Mouse (Mus musculus): ENCODE data around the gene Osbpl11. TPM values are rescaled to one million over a fixed set of nuclear protein-coding genes. Genes with fewer than 3 reads are reported as not detected.

The Osbpl11 gene
- polyA plus RNA-seq, 1 experiment, result 10.8 TPM

DNA sequence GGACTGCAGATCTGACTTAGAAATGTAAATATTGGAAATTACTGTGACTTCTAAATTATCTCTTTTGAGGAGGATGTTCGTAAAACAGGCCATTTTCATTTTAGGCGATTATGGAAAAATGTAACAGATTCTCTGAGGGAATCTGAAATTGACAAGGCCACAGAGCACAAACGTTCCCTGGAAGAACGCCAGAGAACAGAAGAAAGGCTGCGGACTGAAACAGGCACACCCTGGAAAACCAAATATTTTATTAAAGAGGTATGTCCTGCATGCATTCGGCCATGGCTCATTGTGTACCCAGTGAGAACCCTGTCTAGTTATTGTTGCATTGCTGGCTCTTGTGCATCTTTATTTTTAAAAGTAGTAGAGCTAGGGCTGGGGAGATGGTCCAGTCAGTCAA is 51.3 kb downstream of the Osbpl11 start:
- no peak for DNase-seq (ENCODE audit: extremely low spot score in 1 of 2, low spot score in 1 of 2)

DNA sequence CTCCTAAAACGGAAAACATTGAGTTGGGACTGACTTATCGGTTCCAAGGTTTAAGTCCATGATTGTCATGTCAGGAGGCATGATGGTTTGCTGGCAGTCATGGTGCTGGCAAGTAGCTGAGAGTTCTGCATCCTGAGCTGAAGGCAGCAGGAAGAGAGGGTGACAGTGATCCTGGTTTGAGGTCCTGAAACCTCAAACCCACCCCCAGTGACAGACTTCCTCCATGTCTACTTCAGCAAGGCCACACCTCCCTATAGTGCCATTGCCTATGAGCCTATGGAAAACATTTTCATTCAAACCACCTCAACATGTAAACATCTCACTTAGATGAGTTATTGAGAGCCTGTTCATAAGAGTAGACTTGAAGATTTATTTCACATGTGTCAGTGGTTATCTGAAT is 54.4 kb downstream of the Osbpl11 start:
- no peak for DNase-seq (ENCODE audit: extremely low spot score in 1 of 2, low spot score in 1 of 2)

DNA sequence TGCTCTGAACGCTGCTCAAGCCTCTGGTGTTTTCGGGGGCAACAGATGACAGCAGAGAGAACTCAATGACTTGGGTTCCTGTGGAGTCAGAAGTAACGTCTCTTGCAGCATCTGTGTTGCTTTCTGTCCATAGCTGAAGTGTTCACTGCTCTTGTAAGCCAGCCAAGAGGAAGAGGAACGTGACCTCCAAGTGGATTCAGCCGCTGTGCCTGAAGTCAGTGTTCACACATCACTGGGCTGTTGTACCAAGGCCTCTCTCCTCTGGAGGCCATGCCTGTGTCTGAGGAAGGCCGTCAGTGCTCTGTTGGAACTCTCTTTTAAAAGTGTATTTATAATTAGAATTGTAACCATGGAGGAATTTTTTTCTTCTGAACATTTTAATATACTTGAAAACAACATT is 57.2 kb downstream of the Osbpl11 start:
- DNase-seq (ENCODE audit: extremely low spot score in 1 of 2, low spot score in 1 of 2), result no peak

DNA sequence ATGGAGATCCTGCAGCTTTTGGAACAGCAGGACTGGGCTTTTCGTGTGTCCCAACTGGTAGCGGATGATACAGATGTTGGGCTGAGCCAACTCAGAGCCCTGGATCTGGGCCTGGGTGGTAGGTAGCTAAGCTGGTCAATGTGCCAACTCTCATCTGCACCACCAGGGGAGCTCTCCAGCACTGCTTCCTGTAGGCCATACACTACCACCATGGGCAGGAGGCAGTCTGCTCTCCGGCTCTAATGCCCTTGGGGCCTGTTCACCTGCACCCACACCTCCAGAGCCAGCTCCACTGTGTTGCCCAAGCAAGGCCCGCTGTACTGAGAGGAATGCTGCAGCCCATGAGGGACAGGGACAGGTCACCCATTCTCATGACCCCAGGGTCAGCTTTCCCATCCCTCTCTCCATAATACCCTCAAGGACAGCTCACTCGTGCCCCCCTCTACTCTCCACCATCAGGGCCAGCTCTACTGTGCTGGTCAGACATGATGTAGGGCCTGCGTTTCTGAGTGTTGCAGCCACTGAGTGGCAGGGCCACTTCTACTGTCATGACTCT is 59.3 kb downstream of the Osbpl11 start:
- DNase-seq (ENCODE audit: extremely low spot score in 1 of 2, low spot score in 1 of 2), result no peak

DNA sequence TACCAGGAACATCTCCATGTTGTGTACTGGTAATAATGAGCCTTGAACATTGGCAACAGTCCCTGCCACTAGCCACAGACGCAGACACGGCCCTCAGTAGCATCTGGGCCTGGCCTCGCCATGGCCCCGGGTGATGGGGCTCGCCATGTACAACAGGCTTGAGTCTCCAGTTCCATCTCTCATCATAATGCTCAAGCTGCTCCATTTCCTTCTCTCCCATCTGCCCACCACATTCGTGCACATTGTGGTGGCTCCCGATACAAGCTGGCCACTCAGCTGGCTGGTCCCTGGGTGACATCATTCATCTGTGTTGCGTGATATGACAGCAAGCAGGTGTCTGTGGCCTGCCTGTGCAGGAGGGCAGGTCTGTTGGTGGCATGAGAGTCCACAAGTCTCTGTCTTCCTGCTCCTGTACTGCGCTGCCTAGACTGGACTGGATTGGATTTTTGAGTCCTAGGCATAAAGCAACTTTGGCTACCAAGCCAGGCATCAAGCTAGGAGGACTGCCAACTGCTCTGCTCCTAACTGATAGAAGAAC is 60.1 kb downstream of the Osbpl11 start:
- no peak for DNase-seq (ENCODE audit: extremely low spot score in 1 of 2, low spot score in 1 of 2)

DNA sequence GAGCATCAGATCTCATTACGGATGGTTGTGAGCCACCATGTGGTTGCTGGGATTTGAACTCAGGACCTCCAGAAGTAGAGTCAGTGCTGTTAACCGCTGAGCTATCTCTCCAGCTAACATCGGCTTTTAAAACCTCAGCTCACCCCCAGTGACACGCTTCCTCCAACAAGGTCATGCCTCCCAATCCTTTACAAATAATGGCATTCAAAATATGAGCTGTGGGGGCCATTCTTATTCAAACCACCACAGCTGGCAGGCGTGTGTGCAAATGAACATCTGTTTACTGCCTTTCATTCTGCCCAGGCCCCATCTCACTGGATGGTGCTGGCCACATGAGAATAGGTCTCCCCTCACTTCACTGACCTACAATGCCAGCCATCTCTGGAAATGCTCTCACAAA is 61.7 kb downstream of the Osbpl11 start:
- no peak for DNase-seq (ENCODE audit: extremely low spot score in 1 of 2, low spot score in 1 of 2)

DNA sequence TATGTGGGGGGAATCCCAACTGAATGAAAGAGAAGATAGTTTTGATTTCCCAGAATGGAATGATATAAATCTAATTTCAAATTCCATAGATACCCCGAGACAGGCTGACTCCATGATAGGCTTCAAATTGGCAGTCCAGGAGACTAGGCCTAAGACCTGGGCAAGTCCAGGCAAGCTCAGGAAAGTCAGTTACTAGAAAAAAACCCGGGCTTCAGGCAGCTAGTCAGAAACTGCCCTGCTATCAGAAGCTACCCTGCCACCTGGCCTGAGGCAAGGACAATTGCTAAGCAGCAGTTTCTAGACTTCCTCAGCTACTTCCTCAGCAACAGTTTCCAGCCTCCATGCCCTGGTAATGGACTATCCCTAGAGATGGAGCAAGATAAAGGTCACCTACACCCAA is 62.1 kb downstream of the Osbpl11 start:
- DNase-seq (ENCODE audit: extremely low spot score in 1 of 2, low spot score in 1 of 2), result no peak

DNA sequence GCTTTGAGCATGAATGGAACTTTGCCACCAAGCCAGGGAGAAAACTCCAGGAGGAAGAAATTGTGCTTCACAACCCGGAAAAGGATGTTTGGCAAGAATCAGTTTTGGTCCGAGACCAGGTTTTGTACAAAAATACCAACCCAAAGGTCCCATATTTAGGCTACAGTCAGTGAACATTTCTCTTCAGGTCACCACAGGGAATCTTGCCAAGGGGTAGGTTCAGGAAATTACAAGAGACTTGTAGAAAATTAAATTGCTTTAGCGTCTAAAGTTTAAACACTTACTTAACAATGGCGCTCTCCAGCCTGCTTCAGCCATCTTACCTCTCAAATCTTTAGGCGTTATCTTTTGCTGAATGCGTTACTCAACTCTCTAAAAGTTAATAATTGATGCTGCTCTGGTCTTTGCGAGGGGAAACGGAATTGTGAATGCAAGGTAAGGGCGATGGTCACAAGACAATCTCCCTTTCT is 65.8 kb downstream of the Osbpl11 start:
- peak in 1 of 2 experiments; percentile 14 for DNase-seq (ENCODE audit: extremely low spot score in 1 of 2, low spot score in 1 of 2)

DNA sequence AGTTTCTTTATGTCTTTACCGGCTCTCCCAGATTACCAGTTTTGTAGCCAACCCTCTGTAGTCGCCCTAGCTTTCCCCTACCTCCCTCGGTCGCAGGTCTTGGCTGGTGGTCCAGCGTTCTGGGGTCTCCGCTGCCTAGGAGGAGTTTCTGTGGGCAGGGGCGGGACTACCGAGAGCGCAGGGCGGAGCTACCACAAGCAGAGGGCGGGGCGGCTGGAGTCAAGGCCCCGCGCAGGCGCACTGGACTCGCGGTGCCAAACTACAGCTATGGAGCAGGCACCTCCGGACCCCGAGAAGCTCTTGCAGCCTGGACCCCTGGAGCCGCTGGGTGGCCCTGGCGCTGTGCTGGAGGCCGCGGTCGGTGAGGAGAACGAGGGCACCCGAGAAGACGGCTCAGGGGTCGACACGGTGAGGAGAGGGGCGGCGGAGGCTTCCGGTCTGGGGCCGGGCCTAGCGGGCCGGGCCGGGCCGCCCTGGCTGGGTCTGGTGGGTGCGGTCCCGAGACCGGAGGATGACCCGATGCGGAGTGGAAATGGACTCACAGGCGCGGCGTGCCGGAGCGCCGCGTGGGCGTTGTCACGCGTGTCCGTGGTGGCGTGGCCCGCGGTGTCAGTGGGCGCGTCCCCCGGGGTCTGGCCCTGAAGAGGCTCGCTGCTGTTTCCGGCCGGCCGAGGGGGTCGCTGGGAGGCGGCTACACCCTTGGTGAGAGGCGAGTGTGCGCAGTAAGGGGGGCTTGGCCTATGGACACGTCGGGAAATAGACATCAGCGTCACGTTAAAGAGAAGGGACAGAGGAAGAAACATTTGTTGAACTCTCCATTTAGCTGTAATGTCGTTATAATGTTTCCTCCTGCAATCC is 66.6 kb downstream of the Osbpl11 start, which contains the start of gene Snx4:
Gene Snx4 (plus strand): TSS at position 249 of the 858 bp plus-strand sequence.
- DNase-seq (ENCODE audit: extremely low spot score in 1 of 2, low spot score in 1 of 2), result peak; percentile 80 to 93

DNA sequence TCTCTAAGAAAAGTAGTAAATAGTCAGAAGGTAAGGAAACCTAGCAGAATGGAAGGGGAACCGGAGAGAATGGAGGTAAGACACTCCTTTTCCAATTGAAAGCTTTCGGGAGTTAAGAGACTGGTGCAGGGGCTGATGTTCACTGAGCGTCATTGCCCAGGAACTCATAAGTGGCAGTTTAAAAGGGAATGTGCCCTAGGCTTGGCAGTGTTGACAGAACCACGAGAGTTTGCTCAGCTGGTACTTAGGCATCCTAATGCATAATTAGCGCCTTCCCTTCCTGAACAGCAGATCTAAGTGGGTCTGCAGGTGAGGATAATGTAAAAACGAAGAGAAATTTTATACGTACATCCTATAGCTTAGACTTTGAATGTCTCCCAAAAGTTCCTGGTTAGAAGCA is 70.7 kb downstream of the Osbpl11 start:
- no peak for DNase-seq (ENCODE audit: extremely low spot score in 1 of 2, low spot score in 1 of 2)

DNA sequence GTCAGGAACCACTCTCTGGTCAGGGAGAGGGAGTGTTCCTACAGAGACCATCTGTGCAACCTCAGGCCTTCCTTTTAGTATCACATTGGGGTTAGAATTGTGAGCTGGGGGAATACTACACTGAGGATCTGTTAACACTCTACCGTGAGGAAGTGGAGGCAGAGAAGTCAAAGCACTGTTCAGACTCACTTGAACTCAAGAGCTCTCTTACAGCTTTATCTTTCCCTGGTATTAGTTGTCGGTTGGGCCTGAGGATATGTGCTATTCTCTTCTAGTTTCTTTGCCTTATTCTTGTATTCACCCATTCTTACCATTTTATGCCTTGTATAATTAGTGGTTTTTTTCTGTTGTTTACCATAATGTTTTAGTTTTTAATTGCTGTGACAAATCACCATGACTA is 73.7 kb downstream of the Osbpl11 start:
- DNase-seq (ENCODE audit: extremely low spot score in 1 of 2, low spot score in 1 of 2), result no peak

DNA sequence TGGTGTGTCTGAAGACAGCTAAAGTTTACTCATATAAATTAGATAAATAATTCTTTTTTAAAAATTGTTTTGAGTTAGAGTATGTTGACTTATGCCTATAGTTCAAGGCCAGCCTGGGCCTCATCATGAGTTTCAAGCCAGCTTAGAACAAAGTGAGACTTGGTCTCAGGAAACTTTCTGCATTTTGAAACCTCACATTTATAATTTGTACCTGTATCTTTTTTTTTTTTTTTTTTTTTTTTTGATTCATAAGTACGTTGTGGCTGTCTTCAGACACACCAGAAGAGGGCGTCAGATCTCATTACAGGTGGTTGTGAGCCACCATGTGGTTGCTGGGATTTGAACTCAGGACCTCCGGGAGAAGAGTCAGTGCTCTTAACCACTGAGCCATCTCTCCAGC is 75.0 kb downstream of the Osbpl11 start:
- DNase-seq (ENCODE audit: extremely low spot score in 1 of 2, low spot score in 1 of 2), result no peak

DNA sequence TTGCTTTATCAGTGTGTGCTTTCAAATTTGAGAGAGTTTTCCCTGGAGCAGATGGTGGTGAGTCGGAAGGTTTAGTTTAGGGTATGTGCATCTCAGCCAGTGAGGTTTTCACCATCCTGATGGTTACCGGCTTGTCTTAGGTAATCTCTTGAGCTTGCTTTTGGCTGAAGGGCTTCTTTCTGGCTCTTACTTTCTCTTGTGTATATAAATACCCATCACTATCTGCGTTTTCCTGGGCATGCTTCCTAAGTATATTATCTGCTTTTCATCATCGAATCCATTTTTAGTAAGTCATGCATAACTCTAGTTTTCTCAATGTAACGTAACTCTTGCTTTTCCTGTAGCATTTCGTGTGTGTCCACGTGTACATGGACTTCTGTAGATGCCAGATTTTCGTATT is 76.0 kb downstream of the Osbpl11 start:
- DNase-seq (ENCODE audit: extremely low spot score in 1 of 2, low spot score in 1 of 2), result peak in 1 of 2 experiments; percentile 28

DNA sequence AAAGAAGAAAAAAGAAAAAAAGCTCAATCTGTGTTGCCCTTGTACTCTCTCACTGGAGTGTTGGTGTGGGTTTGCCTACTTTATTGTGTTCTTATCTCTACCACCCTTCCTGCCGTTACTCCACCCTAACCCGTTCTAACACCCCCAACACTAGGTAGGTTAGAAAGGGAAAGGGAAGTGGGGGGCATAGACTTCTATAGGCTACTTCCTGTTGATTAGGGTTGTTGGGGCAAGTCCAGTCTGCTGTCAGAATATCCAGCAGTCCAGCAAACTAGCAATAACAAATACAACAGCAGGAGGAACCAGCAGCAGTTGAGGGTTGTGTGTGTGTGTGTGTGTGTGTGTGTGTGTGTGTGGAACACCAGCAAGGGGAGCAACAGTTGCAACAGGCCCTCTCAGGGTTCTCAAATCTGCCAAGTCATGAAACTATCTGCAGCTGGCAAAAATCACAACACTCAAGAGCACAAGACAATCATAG is 76.8 kb downstream of the Osbpl11 start:
- DNase-seq (ENCODE audit: extremely low spot score in 1 of 2, low spot score in 1 of 2), result no peak

DNA sequence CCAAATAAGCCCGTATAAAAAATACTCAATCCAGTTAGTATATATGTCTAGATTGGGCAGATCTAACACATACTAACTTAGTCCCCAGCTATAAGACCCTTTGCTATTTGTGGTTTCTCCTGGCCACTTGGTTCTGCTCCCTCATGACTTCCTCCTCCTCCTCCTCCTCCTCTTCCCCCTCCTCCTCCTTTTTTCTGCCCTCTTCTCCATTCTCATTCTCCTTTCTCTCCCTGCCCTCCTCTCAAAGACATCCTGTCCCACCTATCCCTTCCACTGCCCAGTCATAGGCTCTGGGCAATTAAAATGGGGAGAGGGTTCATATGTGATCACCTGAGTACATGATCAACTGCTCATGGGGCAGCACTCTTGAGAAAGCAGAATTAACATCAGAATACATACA is 77.2 kb downstream of the Osbpl11 start:
- no peak for DNase-seq (ENCODE audit: extremely low spot score in 1 of 2, low spot score in 1 of 2)

DNA sequence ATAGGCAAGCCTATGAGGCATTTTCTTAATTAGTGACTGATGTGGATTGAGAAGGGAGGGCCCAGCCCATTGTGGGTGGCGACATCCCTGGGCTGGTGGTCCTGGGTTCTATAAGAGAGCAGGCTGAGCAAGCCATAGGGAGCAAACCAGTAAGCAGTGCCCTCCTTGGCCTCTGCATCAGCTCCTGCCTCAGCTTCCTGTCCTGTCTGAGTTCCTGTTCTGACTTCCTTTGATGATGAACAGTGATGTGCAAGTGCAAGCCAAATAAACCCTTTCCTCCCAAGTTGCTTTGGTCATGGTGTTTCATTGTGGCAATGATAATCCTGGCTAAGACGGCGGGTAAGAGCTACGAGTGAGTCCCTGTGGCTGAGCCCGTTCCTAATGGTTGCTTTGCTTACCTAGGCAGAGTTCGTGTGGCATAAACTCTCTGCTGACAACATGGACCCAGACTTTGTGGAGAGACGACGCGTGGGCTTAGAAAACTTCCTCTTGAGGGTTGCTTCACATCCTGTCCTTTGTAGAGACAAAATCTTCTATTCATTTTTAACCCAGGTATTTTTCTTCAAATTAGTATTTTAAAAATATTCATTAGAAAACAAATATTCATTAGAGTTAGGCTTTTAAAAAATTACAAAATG is 82.9 kb downstream of the Osbpl11 start:
- DNase-seq (ENCODE audit: extremely low spot score in 1 of 2, low spot score in 1 of 2), result no peak

DNA sequence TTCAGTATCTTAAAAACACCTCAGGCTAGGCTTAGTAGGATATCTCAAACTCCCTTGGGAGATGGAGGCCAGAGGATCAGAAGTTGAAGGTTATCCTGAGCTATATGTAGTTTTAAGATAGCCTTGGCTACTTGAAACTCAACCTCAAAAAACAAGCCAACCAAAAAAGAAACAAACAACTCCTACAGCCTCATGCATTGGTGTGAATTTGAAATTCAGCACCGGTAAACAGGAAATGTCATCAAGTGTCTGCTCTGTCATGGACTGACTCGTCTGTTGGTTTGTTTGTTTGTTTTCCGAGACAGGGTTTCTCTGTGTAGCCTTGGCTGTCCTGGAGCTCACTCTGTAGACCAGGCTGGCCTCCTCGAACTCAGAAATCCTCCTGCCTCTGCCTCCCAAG is 87.0 kb downstream of the Osbpl11 start:
- no peak for DNase-seq (ENCODE audit: extremely low spot score in 1 of 2, low spot score in 1 of 2)

DNA sequence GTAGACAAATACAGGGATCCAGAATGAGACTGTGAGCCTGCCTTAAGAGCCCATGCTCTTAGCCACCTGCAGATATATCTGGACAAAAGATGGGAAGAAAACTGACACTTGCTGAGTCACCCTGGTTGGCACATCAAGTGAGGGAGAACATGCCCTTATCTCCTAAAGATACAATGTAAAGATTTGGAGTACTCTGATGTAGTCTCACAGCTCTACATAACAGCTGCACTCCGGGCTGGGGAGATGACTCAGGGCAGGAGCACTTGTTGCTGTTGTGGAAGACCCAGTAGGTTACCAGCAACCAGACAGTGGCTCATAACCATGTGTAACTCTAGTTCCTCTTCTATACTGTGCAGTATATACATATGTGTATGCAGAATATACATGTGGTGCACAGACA is 98.2 kb downstream of the Osbpl11 start:
- no peak for DNase-seq (ENCODE audit: extremely low spot score in 1 of 2, low spot score in 1 of 2)

DNA sequence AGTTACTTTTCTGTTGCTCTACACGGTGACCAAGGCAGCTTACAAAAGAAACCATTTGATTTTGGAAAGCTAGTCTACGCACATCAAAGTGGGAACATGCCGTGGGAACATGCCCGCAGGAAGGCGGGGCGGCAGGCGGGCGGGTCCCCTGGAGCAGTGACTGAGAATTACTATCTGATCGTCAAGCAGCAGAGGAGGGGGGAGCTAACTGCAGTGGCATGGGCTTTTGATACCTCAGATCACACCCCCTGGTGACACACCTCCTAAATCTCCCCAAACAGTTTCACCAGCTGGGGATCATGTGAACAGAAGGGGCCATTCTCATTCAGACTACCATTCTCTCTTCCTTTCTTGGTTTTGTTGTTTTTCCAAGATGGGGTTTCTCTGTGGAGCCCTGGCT is 103.7 kb downstream of the Osbpl11 start:
- no peak for DNase-seq (ENCODE audit: extremely low spot score in 1 of 2, low spot score in 1 of 2)

DNA sequence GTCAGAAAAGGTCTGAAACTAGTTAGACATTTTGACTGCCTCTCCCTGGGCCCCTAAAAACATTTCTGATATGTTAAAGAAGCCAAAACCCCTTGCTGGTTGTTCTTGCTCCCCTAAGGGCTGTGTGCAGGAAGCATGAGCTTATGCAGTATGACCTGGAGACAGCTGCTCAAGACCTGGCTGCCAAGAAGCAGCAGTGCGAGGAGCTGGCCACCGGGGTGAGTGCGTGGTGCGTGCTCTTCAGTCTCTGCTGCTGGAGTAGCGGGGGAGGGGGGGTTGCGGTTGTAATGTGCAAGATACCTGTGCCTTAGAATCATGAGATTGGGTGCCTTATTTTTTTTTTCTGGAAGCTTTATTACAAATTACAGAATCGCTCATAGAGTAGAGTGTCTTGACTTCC is 105.1 kb downstream of the Osbpl11 start:
- DNase-seq (ENCODE audit: extremely low spot score in 1 of 2, low spot score in 1 of 2), result no peak

DNA sequence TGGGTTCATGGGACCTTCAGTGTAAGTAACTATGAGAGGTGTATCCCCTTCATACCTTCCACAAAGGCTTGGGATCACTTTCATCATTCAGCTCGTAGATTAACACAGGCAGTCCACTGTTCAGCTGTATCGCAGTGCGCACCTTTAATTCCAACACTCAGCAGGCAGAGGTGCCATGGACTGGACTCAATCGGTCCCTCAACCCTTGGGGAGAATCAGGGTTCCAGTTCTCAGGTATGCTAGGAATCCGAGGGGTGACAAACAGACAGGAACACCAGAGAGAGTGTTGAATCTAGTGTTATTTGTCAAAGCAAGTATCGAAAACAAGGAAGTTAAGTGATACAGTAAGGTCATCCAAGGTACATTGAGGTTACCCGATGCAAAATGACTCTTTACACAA is 107.4 kb downstream of the Osbpl11 start:
- DNase-seq (ENCODE audit: extremely low spot score in 1 of 2, low spot score in 1 of 2), result no peak
